ENCODE assay signal across 13 mouse cellular contexts in the genomic region with DNA sequence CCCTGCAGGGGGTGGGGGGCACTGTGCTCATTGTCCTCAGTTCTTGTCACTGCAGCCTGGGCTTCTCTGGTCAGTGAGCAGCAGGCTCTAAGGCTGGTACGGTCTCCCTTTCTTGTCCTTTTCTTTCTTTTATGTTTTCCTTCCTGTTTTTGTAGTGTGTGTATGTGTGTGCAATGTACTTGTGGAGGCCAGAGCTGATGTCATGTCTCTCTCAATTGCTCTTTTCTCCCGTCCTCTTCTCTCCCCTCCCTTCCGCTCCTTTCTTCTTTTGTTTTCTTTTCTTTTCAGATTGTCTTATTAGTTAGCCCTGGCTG. TPM values are rescaled to one million over a fixed set of nuclear protein-coding genes. Genes with fewer than 3 reads are reported as not detected.
DNase-seq lines count a peak whose midpoint lies in the region; ATAC-seq and TF ChIP-seq lines count a peak whose summit lies in the region.
"Had no signal": no experiment of that assay in that cellular context is flagged by ENCODE, and none has a peak within 500 bp of the region (broad histone marks: within the 10 kb centered on the region; RNA-seq: fewer than 3 reads in every experiment).

No protein-coding gene starts in this region.

- 0 out of 2 replicates have a peak, but pooled peaks have one; percentile 31 for ATAC-seq in neural tube, embryonic 11.5 days (ENCODE audit: insufficient read depth, low FRiP score, low TSS enrichment)
- ATAC-seq in hindbrain, embryonic 11.5 days (ENCODE audit: low FRiP score): no peak
- ATAC-seq in stomach, postnatal 0 days (ENCODE audit: low FRiP score, low TSS enrichment): no peak

- H3K4me3 ChIP-seq in neural tube, embryonic 11.5 days (ENCODE audit: low read depth, low read length): no peak overlapping the region
- no peak overlapping the region; the same call in 1 of the 2 replicates for H3K4me3 ChIP-seq in hindbrain, embryonic 11.5 days (ENCODE audit: low read depth, low read length)
- peak overlapping the region; percentile 29; the same call in 1 of the 2 replicates for H3K4me3 ChIP-seq in midbrain, embryonic 10.5 days
- no peak overlapping the region for H3K4me3 ChIP-seq in stomach, postnatal 0 days (ENCODE audit: low read depth, low read length)

- H3K4me2 ChIP-seq in neural tube, embryonic 11.5 days (ENCODE audit: low read depth): no peak overlapping the region
- 0 out of 2 replicates have a peak overlapping the region, but pooled peaks have one; percentile 22 for H3K4me2 ChIP-seq in hindbrain, embryonic 11.5 days (replicated peaks; ENCODE audit: low read depth, low read length)
- H3K4me2 ChIP-seq in stomach, postnatal 0 days (replicated peaks; ENCODE audit: low read depth): peak overlapping the region; percentile 33; the same call in 1 of the 2 replicates

- H3K9me3 ChIP-seq in neural tube, embryonic 11.5 days (ENCODE audit: control insufficient read depth, low read length): no peaks in the 10 kb centered on the region
- no peaks in the 10 kb centered on the region for H3K9me3 ChIP-seq in hindbrain, embryonic 11.5 days (ENCODE audit: control insufficient read depth, low read length)
- no peaks in the 10 kb centered on the region for H3K9me3 ChIP-seq in midbrain, embryonic 10.5 days (replicated peaks)
- H3K9me3 ChIP-seq in stomach, postnatal 0 days (ENCODE audit: control insufficient read depth, low read length): no peaks in the 10 kb centered on the region

- no peak overlapping the region for H3K27ac ChIP-seq in neural tube, embryonic 11.5 days (ENCODE audit: low read depth, low read length)
- H3K27ac ChIP-seq in hindbrain, embryonic 11.5 days (ENCODE audit: low read depth, low read length): peak overlapping the region; percentile 58
- H3K27ac ChIP-seq in midbrain, embryonic 10.5 days (replicated peaks): peak overlapping the region; percentile 76
- no peak overlapping the region; the same call in 1 of the 2 replicates for H3K27ac ChIP-seq in stomach, postnatal 0 days (replicated peaks)
- H3K27ac ChIP-seq: macrophage had no signal

- H3K4me1 ChIP-seq in neural tube, embryonic 11.5 days (ENCODE audit: control insufficient read depth, insufficient read depth, low read length): peaks cover 22% of the 10 kb centered on the region
- peaks cover 9% of the 10 kb centered on the region for H3K4me1 ChIP-seq in hindbrain, embryonic 11.5 days (replicated peaks; ENCODE audit: control insufficient read depth, insufficient read depth, low read length)
- H3K4me1 ChIP-seq in midbrain, embryonic 10.5 days: peaks cover 52% of the 10 kb centered on the region
- peaks cover 11% of the 10 kb centered on the region; the same call in 1 of the 2 replicates for H3K4me1 ChIP-seq in stomach, postnatal 0 days (replicated peaks; ENCODE audit: control insufficient read depth, insufficient read depth)

- no peaks in the 10 kb centered on the region for H3K27me3 ChIP-seq in neural tube, embryonic 11.5 days (ENCODE audit: control insufficient read depth, insufficient read depth, low read length)
- H3K27me3 ChIP-seq in hindbrain, embryonic 11.5 days (ENCODE audit: control insufficient read depth, insufficient read depth, low read length): no peaks in the 10 kb centered on the region
- no peaks in the 10 kb centered on the region for H3K27me3 ChIP-seq in midbrain, embryonic 10.5 days (ENCODE audit: low read depth, poor library complexity, severe bottlenecking)
- H3K27me3 ChIP-seq in stomach, postnatal 0 days (ENCODE audit: control insufficient read depth, insufficient read depth, low read length): no peaks in the 10 kb centered on the region

- no peaks in the 10 kb centered on the region for H3K36me3 ChIP-seq in neural tube, embryonic 11.5 days (ENCODE audit: control insufficient read depth, insufficient read depth, low read length)
- H3K36me3 ChIP-seq in hindbrain, embryonic 11.5 days (ENCODE audit: control insufficient read depth, insufficient read depth, low read length): no peaks in the 10 kb centered on the region
- no peaks in the 10 kb centered on the region for H3K36me3 ChIP-seq in midbrain, embryonic 10.5 days
- no peaks in the 10 kb centered on the region for H3K36me3 ChIP-seq in stomach, postnatal 0 days (ENCODE audit: control insufficient read depth, insufficient read depth, low read length)
- H3K36me3 ChIP-seq: G1E had no signal

- TF ChIP-seq EP300 in stomach, postnatal 0 days (optimal IDR thresholded peaks at IDR 0.05): no peak

- WGBS in neural tube, embryonic 11.5 days: 46% methylated on average over 3 of the region's 3 CpGs
- WGBS in hindbrain, embryonic 11.5 days: 48% methylated on average over 3 of the region's 3 CpGs
- WGBS in midbrain, embryonic 10.5 days: 55% methylated on average over 3 of the region's 3 CpGs
- WGBS in stomach, postnatal 0 days: 54% methylated on average over 3 of the region's 3 CpGs

- no peak for DNase-seq in neural tube, embryonic 11.5 days (ENCODE audit: low spot score)
- DNase-seq in neural tube, embryonic 10.5 days (ENCODE audit: extremely low spot score, low spot score): no peak
- no peak for DNase-seq in hindbrain, embryonic 11.5 days (ENCODE audit: low spot score)
- no peak for DNase-seq in midbrain, embryonic 10.5 days (ENCODE audit: low spot score)
- DNase-seq in stomach, postnatal 0 days (ENCODE audit: low spot score): no peak
- no peak for DNase-seq in cerebellum, adult 11 months
- DNase-seq in testis, postnatal 14 days (ENCODE audit: low spot score): no peak
- no peak for DNase-seq in embryo, embryonic 10.5 days (ENCODE audit: low spot score)
- DNase-seq: adrenal gland, adult 2 months; cerebellum, adult 9-10 months; kidney, adult 9 months had no signal

- no peak for TF ChIP-seq CTCF in stomach, postnatal 0 days (IDR thresholded peaks at IDR 0.05; ENCODE audit: low read depth)

- no peak overlapping the region for H3K9ac ChIP-seq in neural tube, embryonic 11.5 days (ENCODE audit: low read length)
- H3K9ac ChIP-seq in hindbrain, embryonic 11.5 days (ENCODE audit: low read depth, low read length): no peak overlapping the region
- no peak overlapping the region for H3K9ac ChIP-seq in stomach, postnatal 0 days (ENCODE audit: low read length)

RNA-seq across cellular contexts. Expression of a gene that starts 29.4 kb away (rescaled TPM):
- polyA plus RNA-seq in neural tube, embryonic 11.5 days (2014; fragmentation: Nextera tagmentation; extraction: Ambion mirVana): 37.5 and 39.7 TPM in 2 replicates
- 30.9 and 31.5 TPM in 2 replicates for polyA plus RNA-seq in hindbrain, embryonic 11.5 days (2014; fragmentation: Nextera tagmentation; extraction: Ambion mirVana)
- polyA plus RNA-seq in midbrain, embryonic 10.5 days (2016; fragmentation: Nextera tagmentation; extraction: Ambion mirVana): 25.1 and 26.1 TPM in 2 replicates
- 30.0 and 33.2 TPM in 2 replicates for polyA plus RNA-seq in stomach, postnatal 0 days (2015; fragmentation: Nextera tagmentation; extraction: Ambion mirVana)
- polyA plus RNA-seq: G1E, macrophage had no signal

Comparison
In these comparisons a context has a peak if more than half of its experiments do, and no peak if none do; other contexts are left out.
1. H3K27ac ChIP-seq: peak in hindbrain, embryonic 11.5 days (single experiment) and midbrain, embryonic 10.5 days (single experiment); none in neural tube, embryonic 11.5 days (single experiment) and stomach, postnatal 0 days (single experiment).